Mouse (Mus musculus) bone marrow macrophage, adult 2 months (primary cell): ENCODE measurements at regions not wholly inside any gene's neighbourhood (a gene's known extent, or its start where the extent isn't known, plus 50 kb on each side); places are given as distances from the start of the nearest gene placed in this dataset.

Experiments
- CTCF ChIP-seq: IDR thresholded peaks from 2 replicates; pipeline ENCODE4 v1.5.1; 2012; ENCODE audit warnings: low read depth, mild to moderate bottlenecking, low read length, moderate library complexity
- POLR2A ChIP-seq: IDR thresholded peaks from 2 replicates; pipeline ENCODE4 v1.6.1; 2012; ENCODE audit warnings: mild to moderate bottlenecking, low read depth, low read length, borderline replicate concordance

DNA sequence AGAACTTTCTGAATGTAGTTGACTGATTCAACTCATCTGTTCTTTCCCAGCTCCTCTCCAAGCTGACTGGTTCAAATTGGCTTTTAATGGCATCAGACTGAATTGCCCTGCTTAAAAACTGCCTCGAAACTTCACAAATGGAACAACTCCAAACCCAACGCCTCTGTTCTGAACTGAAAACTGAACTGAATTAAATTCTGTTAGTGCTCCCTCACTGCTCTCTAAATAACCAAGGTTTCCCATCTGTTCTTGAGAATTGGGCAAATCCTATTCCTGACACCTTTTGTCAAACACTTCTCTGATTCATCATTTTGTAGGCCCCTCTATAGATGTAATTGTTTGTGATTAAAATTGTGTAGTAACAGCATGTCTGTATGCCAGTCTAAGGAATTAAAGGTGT, 932.2 kb upstream of the B3galt2 start:
- no peak for TF ChIP-seq POLR2A
- no peak for TF ChIP-seq CTCF
